Mouse (Mus musculus): Measurements from ENCODE around the gene Skil. TPM values are rescaled to one million over a fixed set of nuclear protein-coding genes. Genes with fewer than 3 reads are reported as not detected.

Skil gene
- polyA plus RNA-seq, 1 experiment from 2014 or later: 34.4 TPM

GRCm38 (mm10) chr3:31100026-31100425 lies 5.2 kb downstream of the Skil start:
- WGBS: 81% methylated on average over 5 of the region's 5 CpGs
- peak overlapping the region; percentile 46 for H3K4me2 ChIP-seq
- peak overlapping the region; percentile 20 for H3K4me3 ChIP-seq
- H3K9ac ChIP-seq: no peak overlapping the region
- ATAC-seq (ENCODE audit: low FRiP score): no peak
- no peaks in the 10 kb centered on the region for H3K9me3 ChIP-seq
- H3K36me3 ChIP-seq: 0 out of 2 replicates have a peak, but pooled peaks cover 4% of the 10 kb centered on the region
- H3K27me3 ChIP-seq: no peaks in the 10 kb centered on the region
- H3K27ac ChIP-seq: no peak overlapping the region
- peaks cover 62% of the 10 kb centered on the region for H3K4me1 ChIP-seq (replicated peaks)

- H3K9ac ChIP-seq: no peak overlapping the region
- no peak for ATAC-seq (ENCODE audit: low FRiP score)
- no peaks in the 10 kb centered on the region for H3K27me3 ChIP-seq
- H3K27ac ChIP-seq: no peak overlapping the region
- peak overlapping the region; percentile 21 for H3K4me2 ChIP-seq
- peaks cover 62% of the 10 kb centered on the region for H3K4me1 ChIP-seq (replicated peaks)
- H3K4me3 ChIP-seq: no peak overlapping the region
- 96% methylated on average over 3 of the region's 3 CpGs for WGBS
- H3K9me3 ChIP-seq: no peaks in the 10 kb centered on the region
- 0 out of 2 replicates have a peak, but pooled peaks cover 4% of the 10 kb centered on the region for H3K36me3 ChIP-seq
Measured at GRCm38 (mm10) chr3:31100802-31101201, 5.9 kb downstream of the Skil start.

- no peak for ATAC-seq (ENCODE audit: low FRiP score)
- WGBS: 87% methylated on average over 6 of the region's 6 CpGs
- H3K4me3 ChIP-seq: no peak overlapping the region
- no peak overlapping the region for H3K27ac ChIP-seq
- no peak overlapping the region for H3K9ac ChIP-seq
- peaks cover 49% of the 10 kb centered on the region for H3K4me1 ChIP-seq (replicated peaks)
- no peaks in the 10 kb centered on the region for H3K36me3 ChIP-seq
- no peaks in the 10 kb centered on the region for H3K27me3 ChIP-seq
- H3K4me2 ChIP-seq: no peak overlapping the region
- H3K9me3 ChIP-seq: no peaks in the 10 kb centered on the region
Measured at GRCm38 (mm10) chr3:31104936-31105335, 10.1 kb downstream of the Skil start.

DNA sequence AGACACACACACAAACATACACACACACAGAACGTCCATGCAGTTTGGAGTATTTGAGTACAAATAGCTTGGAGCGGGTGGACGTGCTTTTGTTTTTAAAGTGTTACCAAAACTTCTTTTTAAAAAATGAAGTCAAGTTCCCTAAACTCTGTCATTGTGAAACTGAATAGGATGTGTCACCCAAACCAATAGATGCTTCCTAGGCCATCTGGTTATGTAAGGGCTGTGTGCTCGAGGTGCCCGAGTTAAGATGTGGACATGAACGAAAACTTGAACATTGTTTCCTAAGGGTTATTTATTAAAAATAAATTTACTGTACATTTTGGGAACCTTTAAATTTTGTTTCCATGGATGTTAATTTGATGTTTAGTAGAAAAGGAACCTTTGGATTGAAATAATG lies 11.7 kb downstream of the Skil start:
- Histone ChIP-seq H3K9me3 (no peaks in the 10 kb centered on the region), H3K27ac (no peak overlapping the region), H3K9ac (no peak overlapping the region), H3K4me2 (no peak overlapping the region), H3K4me3 (no peak overlapping the region), H3K4me1 (replicated peaks) (peaks cover 41% of the 10 kb centered on the region), H3K36me3 (no peaks in the 10 kb centered on the region), H3K27me3 (no peaks in the 10 kb centered on the region)
- ATAC-seq (ENCODE audit: low FRiP score): no peak
- WGBS: 89% methylated on average over 6 of the region's 6 CpGs

- no peak overlapping the region for H3K9ac ChIP-seq
- H3K4me3 ChIP-seq: no peak overlapping the region
- peak overlapping the region; percentile 48; the same call in 1 of the 2 replicates for H3K27ac ChIP-seq
- H3K4me1 ChIP-seq (replicated peaks): peaks cover 35% of the 10 kb centered on the region
- no peak overlapping the region for H3K4me2 ChIP-seq
- 79% methylated on average over 4 of the region's 4 CpGs for WGBS
- no peaks in the 10 kb centered on the region for H3K36me3 ChIP-seq
- H3K27me3 ChIP-seq: no peaks in the 10 kb centered on the region
- 0 out of 2 replicates have a peak, but pooled peaks have one; percentile 23 for ATAC-seq (ENCODE audit: low FRiP score)
- no peaks in the 10 kb centered on the region for H3K9me3 ChIP-seq
Measured at GRCm38 (mm10) chr3:31107674-31108073, 12.8 kb downstream of the Skil start.

GRCm38 (mm10) chr3:31109108-31109507 lies 14.2 kb downstream of the Skil start:
- Histone ChIP-seq H3K27ac (no peak overlapping the region), H3K4me3 (no peak overlapping the region), H3K4me2 (no peak overlapping the region), H3K9me3 (no peaks in the 10 kb centered on the region), H3K27me3 (no peaks in the 10 kb centered on the region), H3K4me1 (replicated peaks) (peaks cover 29% of the 10 kb centered on the region), H3K36me3 (peaks cover 8% of the 10 kb centered on the region), H3K9ac (no peak overlapping the region)
- WGBS: 83% methylated on average over 3 of the region's 3 CpGs
- peak; percentile 47; the same call in 1 of the 2 replicates for ATAC-seq (ENCODE audit: low FRiP score)

GRCm38 (mm10) chr3:31123098-31123497 lies 28.2 kb downstream of the Skil start:
- Histone ChIP-seq H3K4me2 (no peak overlapping the region), H3K4me1 (replicated peaks) (no peaks in the 10 kb centered on the region), H3K9me3 (no peaks in the 10 kb centered on the region), H3K27me3 (no peaks in the 10 kb centered on the region), H3K36me3 (peaks cover 44% of the 10 kb centered on the region), H3K27ac (no peak overlapping the region), H3K4me3 (no peak overlapping the region), H3K9ac (no peak overlapping the region)
- ATAC-seq (ENCODE audit: low FRiP score): no peak
- WGBS: 87% methylated on average over 4 of the region's 4 CpGs

DNA sequence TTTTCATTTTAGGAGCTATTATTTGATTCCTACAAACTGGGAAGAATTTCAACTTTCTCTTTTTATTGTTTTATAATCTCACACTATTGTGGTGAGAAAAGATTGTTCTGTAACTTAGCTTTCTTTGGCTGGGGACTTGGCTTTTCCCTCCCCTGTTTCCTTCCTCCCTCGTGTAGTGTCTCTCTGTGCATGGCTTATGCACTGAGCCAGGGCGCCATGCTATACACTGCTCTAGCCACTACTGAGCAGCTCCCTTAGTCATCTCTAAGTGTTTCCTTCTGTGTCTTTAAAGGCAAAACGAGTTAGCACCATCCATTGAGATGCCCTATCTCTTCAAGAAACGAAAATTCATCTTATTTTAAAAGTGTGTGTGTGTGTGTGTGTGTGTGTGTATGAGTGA lies 31.4 kb downstream of the Skil start:
- H3K27ac ChIP-seq: no peak overlapping the region
- 78% methylated on average over 4 of the region's 4 CpGs for WGBS
- H3K27me3 ChIP-seq: no peaks in the 10 kb centered on the region
- no peak for ATAC-seq (ENCODE audit: low FRiP score)
- H3K4me2 ChIP-seq: no peak overlapping the region
- peaks cover 18% of the 10 kb centered on the region for H3K36me3 ChIP-seq
- no peaks in the 10 kb centered on the region for H3K9me3 ChIP-seq
- no peak overlapping the region for H3K4me3 ChIP-seq
- no peaks in the 10 kb centered on the region for H3K4me1 ChIP-seq (replicated peaks)
- no peak overlapping the region for H3K9ac ChIP-seq

- 83% methylated on average over 3 of the region's 3 CpGs for WGBS
- no peak overlapping the region for H3K9ac ChIP-seq
- no peaks in the 10 kb centered on the region for H3K4me1 ChIP-seq (replicated peaks)
- H3K4me3 ChIP-seq: no peak overlapping the region
- H3K4me2 ChIP-seq: no peak overlapping the region
- peaks cover 18% of the 10 kb centered on the region for H3K36me3 ChIP-seq
- no peaks in the 10 kb centered on the region for H3K9me3 ChIP-seq
- ATAC-seq (ENCODE audit: low FRiP score): no peak
- no peaks in the 10 kb centered on the region for H3K27me3 ChIP-seq
- no peak overlapping the region for H3K27ac ChIP-seq
Measured at GRCm38 (mm10) chr3:31126848-31127247, 32.0 kb downstream of the Skil start.

- Histone ChIP-seq H3K9me3 (no peaks in the 10 kb centered on the region), H3K27me3 (no peaks in the 10 kb centered on the region), H3K36me3 (no peaks in the 10 kb centered on the region), H3K27ac (no peak overlapping the region), H3K4me1 (replicated peaks) (no peaks in the 10 kb centered on the region), H3K9ac (no peak overlapping the region), H3K4me3 (no peak overlapping the region), H3K4me2 (no peak overlapping the region)
- 58% methylated on average over 4 of the region's 4 CpGs for WGBS
- ATAC-seq (ENCODE audit: low FRiP score): no peak
Measured at GRCm38 (mm10) chr3:31129766-31130165, 34.9 kb downstream of the Skil start.

- no peak overlapping the region for H3K4me3 ChIP-seq
- no peak overlapping the region for H3K9ac ChIP-seq
- no peaks in the 10 kb centered on the region for H3K36me3 ChIP-seq
- no peaks in the 10 kb centered on the region for H3K4me1 ChIP-seq (replicated peaks)
- no peak for ATAC-seq (ENCODE audit: low FRiP score)
- no peak overlapping the region for H3K4me2 ChIP-seq
- H3K9me3 ChIP-seq: no peaks in the 10 kb centered on the region
- H3K27ac ChIP-seq: no peak overlapping the region
- H3K27me3 ChIP-seq: no peaks in the 10 kb centered on the region
- WGBS: 65% methylated on average over 5 of the region's 5 CpGs
Measured at GRCm38 (mm10) chr3:31133664-31134063, 38.8 kb downstream of the Skil start.

- Histone ChIP-seq H3K9ac (no peak overlapping the region), H3K4me3 (no peak overlapping the region), H3K36me3 (no peaks in the 10 kb centered on the region), H3K4me2 (no peak overlapping the region), H3K9me3 (no peaks in the 10 kb centered on the region), H3K27me3 (no peaks in the 10 kb centered on the region), H3K27ac (no peak overlapping the region), H3K4me1 (replicated peaks) (no peaks in the 10 kb centered on the region)
- WGBS: 82% methylated on average over 8 of the region's 8 CpGs
- no peak for ATAC-seq (ENCODE audit: low FRiP score)
Measured at GRCm38 (mm10) chr3:31134246-31134645, 39.4 kb downstream of the Skil start.

DNA sequence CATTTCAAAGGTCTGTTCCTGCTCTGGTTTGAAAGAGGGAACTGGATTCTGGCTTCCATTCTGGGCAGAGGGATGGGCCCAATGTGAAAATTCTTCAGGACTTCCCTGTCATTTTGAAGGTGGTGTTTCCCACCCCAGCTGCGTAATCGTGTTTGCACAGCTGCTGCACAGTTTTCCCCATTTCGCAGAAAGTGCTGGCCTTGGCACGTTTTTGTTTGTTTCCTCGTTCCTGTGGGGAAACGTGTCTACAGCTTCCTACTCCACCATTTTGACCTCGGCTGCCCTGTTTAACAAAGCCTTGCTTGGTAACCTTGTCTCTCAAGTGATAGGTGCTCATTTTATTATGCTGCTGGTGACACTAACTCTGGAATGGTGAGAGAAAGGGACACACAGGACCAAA lies 39.8 kb downstream of the Skil start:
- no peak overlapping the region for H3K4me3 ChIP-seq
- H3K36me3 ChIP-seq: no peaks in the 10 kb centered on the region
- H3K9me3 ChIP-seq: no peaks in the 10 kb centered on the region
- H3K27ac ChIP-seq: no peak overlapping the region
- no peaks in the 10 kb centered on the region for H3K27me3 ChIP-seq
- no peak overlapping the region for H3K9ac ChIP-seq
- 76% methylated on average over 7 of the region's 7 CpGs for WGBS
- H3K4me1 ChIP-seq (replicated peaks): no peaks in the 10 kb centered on the region
- H3K4me2 ChIP-seq: no peak overlapping the region
- no peak for ATAC-seq (ENCODE audit: low FRiP score)

Measured in hindbrain, embryonic 13.5 days (tissue).